Mouse (Mus musculus) C2C12 (cell line): ENCODE measurements around the gene Neurl1b.

Experiments used
- CEBPB ChIP-seq: IDR thresholded peaks from one replicate; pipeline ENCODE4 v1.6.1; 2011; ENCODE audit warnings: low read depth, mild to moderate bottlenecking, control low read depth, moderate library complexity
- CTCF ChIP-seq: IDR thresholded peaks from one replicate; pipeline ENCODE4 v1.5.1; 2011; ENCODE audit not compliant: control insufficient read depth, insufficient read depth, insufficient read length
- MAX ChIP-seq: IDR thresholded peaks from one replicate; pipeline ENCODE4 v1.6.1; 2011; ENCODE audit warnings: mild to moderate bottlenecking, control low read depth

GRCm38 (mm10) chr17:26451651-26452295, 37.1 kb downstream of the Neurl1b start:
- peak; percentile 36 for TF ChIP-seq MAX
- TF ChIP-seq CTCF = peak; percentile 31
- TF ChIP-seq CEBPB = no peak
